Comparison of ENCODE assay signal across 15 mouse cellular contexts in the genomic region with DNA sequence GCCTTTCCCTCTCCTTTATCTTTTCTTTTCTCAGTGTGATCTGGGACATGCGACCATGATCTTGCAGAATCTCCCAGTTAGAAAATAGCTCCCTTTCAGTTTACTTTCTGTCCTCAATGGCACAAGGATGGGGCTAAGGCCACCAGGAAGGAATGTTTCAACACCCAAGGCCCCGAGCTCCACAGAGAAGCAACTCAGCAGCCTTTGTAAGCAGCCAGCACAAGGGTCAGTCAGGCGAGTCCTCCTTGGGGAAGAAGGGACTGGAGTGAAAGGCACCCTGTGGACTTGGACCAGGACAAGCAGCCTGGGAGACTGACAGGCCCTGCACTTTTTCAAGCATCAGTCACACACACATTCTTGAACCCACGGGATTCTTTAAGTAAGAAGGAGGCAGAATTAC. TPM values are rescaled to one million over a fixed set of nuclear protein-coding genes. Genes with fewer than 3 reads are reported as not detected.
DNase-seq lines count a peak whose midpoint lies in the region; ATAC-seq lines count a peak whose summit lies in the region.
"Had no signal": no experiment of that assay in that cellular context is flagged by ENCODE, and none has a peak within 500 bp of the region (broad histone marks: within the 10 kb centered on the region; RNA-seq: fewer than 3 reads in every experiment).

No protein-coding gene starts in this region.

- peaks cover 66% of the 10 kb centered on the region for H3K4me1 ChIP-seq in heart, embryonic 11.5 days (ENCODE audit: control insufficient read depth, insufficient read depth, low read length)
- peaks cover 49% of the 10 kb centered on the region for H3K4me1 ChIP-seq in midbrain, embryonic 10.5 days
- H3K4me1 ChIP-seq in midbrain, embryonic 13.5 days (replicated peaks): peaks cover 25% of the 10 kb centered on the region

- no peak overlapping the region for H3K4me3 ChIP-seq in heart, embryonic 11.5 days (ENCODE audit: low read depth, low read length)
- H3K4me3 ChIP-seq in midbrain, embryonic 10.5 days: no peak overlapping the region
- no peak overlapping the region for H3K4me3 ChIP-seq in midbrain, embryonic 13.5 days (replicated peaks)
- H3K4me3 ChIP-seq: erythroblast, embryonic 14.5 days; heart, embryonic 15.5 days; neural tube, embryonic 15.5 days had no signal

- no peaks in the 10 kb centered on the region for H3K9me3 ChIP-seq in heart, embryonic 11.5 days (replicated peaks; ENCODE audit: control insufficient read depth, low read length)
- no peaks in the 10 kb centered on the region for H3K9me3 ChIP-seq in midbrain, embryonic 10.5 days (replicated peaks)
- H3K9me3 ChIP-seq in midbrain, embryonic 13.5 days: no peaks in the 10 kb centered on the region
- H3K9me3 ChIP-seq: heart, embryonic 15.5 days; neural tube, embryonic 15.5 days had no signal

- H3K4me2 ChIP-seq in heart, embryonic 11.5 days: no peak overlapping the region
- H3K4me2 ChIP-seq in midbrain, embryonic 13.5 days (replicated peaks): no peak overlapping the region
- H3K4me2 ChIP-seq: heart, embryonic 15.5 days; neural tube, embryonic 15.5 days had no signal

- H3K27me3 ChIP-seq in heart, embryonic 11.5 days (ENCODE audit: control insufficient read depth, insufficient read depth, low read length): no peaks in the 10 kb centered on the region
- no peaks in the 10 kb centered on the region for H3K27me3 ChIP-seq in midbrain, embryonic 10.5 days (ENCODE audit: low read depth, poor library complexity, severe bottlenecking)
- no peaks in the 10 kb centered on the region for H3K27me3 ChIP-seq in midbrain, embryonic 13.5 days
- H3K27me3 ChIP-seq: heart, embryonic 15.5 days; neural tube, embryonic 15.5 days; Patski had no signal

- H3K36me3 ChIP-seq in heart, embryonic 11.5 days (ENCODE audit: control insufficient read depth, insufficient read depth, low read length): no peaks in the 10 kb centered on the region; the same call in 1 of the 2 replicates
- H3K36me3 ChIP-seq in midbrain, embryonic 10.5 days: no peaks in the 10 kb centered on the region
- no peaks in the 10 kb centered on the region for H3K36me3 ChIP-seq in midbrain, embryonic 13.5 days
- H3K36me3 ChIP-seq: heart, embryonic 15.5 days; neural tube, embryonic 15.5 days had no signal

- no peak overlapping the region; the same call in 1 of the 2 replicates for H3K27ac ChIP-seq in heart, embryonic 11.5 days (ENCODE audit: low read depth, low read length)
- peak overlapping the region; percentile 49 for H3K27ac ChIP-seq in midbrain, embryonic 10.5 days (replicated peaks)
- H3K27ac ChIP-seq in midbrain, embryonic 13.5 days: no peak overlapping the region
- H3K27ac ChIP-seq: heart, embryonic 15.5 days; neural tube, embryonic 15.5 days had no signal

- no peak for ATAC-seq in heart, embryonic 11.5 days (replicated peaks; ENCODE audit: insufficient number of reproducible peaks, low FRiP score, low TSS enrichment)
- no peak for ATAC-seq in midbrain, embryonic 13.5 days
- ATAC-seq: CD4-positive, CD25-positive, alpha-beta regulatory T cell, adult 4 months; Patski had no signal

- WGBS in heart, embryonic 11.5 days (ENCODE audit: insufficient replicate concordance): 23% methylated on average over 4 of the region's 4 CpGs
- 37% methylated on average over 4 of the region's 4 CpGs for WGBS in midbrain, embryonic 10.5 days
- WGBS in midbrain, embryonic 13.5 days: 33% methylated on average over 4 of the region's 4 CpGs

- H3K9ac ChIP-seq in heart, embryonic 11.5 days (ENCODE audit: low read depth, low read length): peak overlapping the region; percentile 2; the same call in 1 of the 2 replicates
- H3K9ac ChIP-seq in midbrain, embryonic 13.5 days (replicated peaks): no peak overlapping the region
- H3K9ac ChIP-seq: heart, embryonic 15.5 days; neural tube, embryonic 15.5 days had no signal

- intact Hi-C loops in heart, postnatal 36 days (cut with DNase I): no loop called here

- DNase-seq in heart, postnatal 36 days: no peak
- no peak for DNase-seq in midbrain, embryonic 10.5 days (ENCODE audit: low spot score)
- DNase-seq in kidney, adult 8-10 months: peak; percentile 68 to 77
- DNase-seq in urinary bladder, postnatal 10 days (ENCODE audit: low spot score): no peak
- no peak for DNase-seq in right cerebral cortex, postnatal 25 days
- DNase-seq: adrenal gland, postnatal 10 days; layer of hippocampus, adult 9-11 months; lung, adult 2 months had no signal

RNA-seq across cellular contexts. Expression of gene Sh3bp5, which starts 16.6 kb away (rescaled TPM):
- 10.9 and 16.8 TPM in 2 replicates for polyA plus RNA-seq in heart, embryonic 11.5 days (2014; fragmentation: Nextera tagmentation; extraction: Ambion mirVana)
- 10 to 100 TPM; 56.4 to 60.6 TPM for total RNA-seq in heart, postnatal 36 days (2021)
- polyA plus RNA-seq in midbrain, embryonic 10.5 days (2016; fragmentation: Nextera tagmentation; extraction: Ambion mirVana): 17.3 and 22.8 TPM in 2 replicates
- 111 and 116 TPM in 2 replicates for polyA plus RNA-seq in midbrain, embryonic 13.5 days (2015; fragmentation: Nextera tagmentation; extraction: Ambion mirVana)

Comparison
In these comparisons a context has a peak if more than half of its experiments do, and no peak if none do; other contexts are left out.
1. DNase-seq: peak in kidney, adult 8-10 months (2 of 2); none in heart, postnatal 36 days (0 of 2), midbrain, embryonic 10.5 days (single experiment), urinary bladder, postnatal 10 days (single experiment) and right cerebral cortex, postnatal 25 days (single experiment).